Mouse (Mus musculus) right cerebral cortex, postnatal 14 days (tissue): ENCODE measurements around the gene Olfr902.
"Not testable (repeated sequence)": the region's sequence is repeated elsewhere in the genome, so short reads cannot be mapped to it uniquely, and the experiment has no call there.

Experiments used
- DNase-seq: peaks from one replicate; pipeline ENCODE4 v3.0.0; 2022

Olfr902 gene

GRCm38 (mm10) chr9:38447352-38447751, at the start of gene Olfr902:
Gene Olfr902 (plus strand): TSS chr9:38447652.
- no peak for DNase-seq

GRCm38 (mm10) chr9:38401398-38401797, 46.1 kb upstream of the Olfr902 start, which contains the start of gene Olfr147:
Gene Olfr147 (plus strand): TSS chr9:38401698.
- DNase-seq = no peak

GRCm38 (mm10) chr9:38407502-38407901, 40.0 kb upstream of the Olfr902 start:
- DNase-seq = not testable (repeated sequence)

GRCm38 (mm10) chr9:38413502-38413901, 34.0 kb upstream of the Olfr902 start:
- not testable (repeated sequence) for DNase-seq

GRCm38 (mm10) chr9:38423801-38424200, 23.7 kb upstream of the Olfr902 start:
- no peak for DNase-seq

- no peak for DNase-seq
Observed at GRCm38 (mm10) chr9:38427026-38427425, 20.4 kb upstream of the Olfr902 start.

- no peak for DNase-seq
Observed at GRCm38 (mm10) chr9:38429155-38429554, 18.3 kb upstream of the Olfr902 start, which contains the start of gene Olfr901. Gene Olfr901 (plus strand): TSS chr9:38429455.

- no peak for DNase-seq
Observed at GRCm38 (mm10) chr9:38462844-38463243, 15.4 kb downstream of the Olfr902 start, which contains the start of gene Olfr904. Gene Olfr904 (plus strand): TSS chr9:38463144.

GRCm38 (mm10) chr9:38470807-38471206, 23.4 kb downstream of the Olfr902 start, which contains the start of gene Olfr905:
Gene Olfr905 (plus strand): TSS chr9:38471107.
- no peak for DNase-seq

- no peak for DNase-seq
Observed at GRCm38 (mm10) chr9:38486785-38487184, 39.3 kb downstream of the Olfr902 start, which contains the start of gene Olfr906. Gene Olfr906 (plus strand): TSS chr9:38487085.

GRCm38 (mm10) chr9:38495501-38495900, 48.0 kb downstream of the Olfr902 start, which contains the start of gene Olfr907:
Gene Olfr907 (plus strand): TSS chr9:38495801.
- DNase-seq = no peak
